Mouse (Mus musculus): ENCODE measurements around the gene Grik3. TPM values are rescaled to one million over a fixed set of nuclear protein-coding genes. Genes with fewer than 3 reads are reported as not detected.

The Grik3 gene
- 0.06 TPM for total RNA-seq (2023)

DNA sequence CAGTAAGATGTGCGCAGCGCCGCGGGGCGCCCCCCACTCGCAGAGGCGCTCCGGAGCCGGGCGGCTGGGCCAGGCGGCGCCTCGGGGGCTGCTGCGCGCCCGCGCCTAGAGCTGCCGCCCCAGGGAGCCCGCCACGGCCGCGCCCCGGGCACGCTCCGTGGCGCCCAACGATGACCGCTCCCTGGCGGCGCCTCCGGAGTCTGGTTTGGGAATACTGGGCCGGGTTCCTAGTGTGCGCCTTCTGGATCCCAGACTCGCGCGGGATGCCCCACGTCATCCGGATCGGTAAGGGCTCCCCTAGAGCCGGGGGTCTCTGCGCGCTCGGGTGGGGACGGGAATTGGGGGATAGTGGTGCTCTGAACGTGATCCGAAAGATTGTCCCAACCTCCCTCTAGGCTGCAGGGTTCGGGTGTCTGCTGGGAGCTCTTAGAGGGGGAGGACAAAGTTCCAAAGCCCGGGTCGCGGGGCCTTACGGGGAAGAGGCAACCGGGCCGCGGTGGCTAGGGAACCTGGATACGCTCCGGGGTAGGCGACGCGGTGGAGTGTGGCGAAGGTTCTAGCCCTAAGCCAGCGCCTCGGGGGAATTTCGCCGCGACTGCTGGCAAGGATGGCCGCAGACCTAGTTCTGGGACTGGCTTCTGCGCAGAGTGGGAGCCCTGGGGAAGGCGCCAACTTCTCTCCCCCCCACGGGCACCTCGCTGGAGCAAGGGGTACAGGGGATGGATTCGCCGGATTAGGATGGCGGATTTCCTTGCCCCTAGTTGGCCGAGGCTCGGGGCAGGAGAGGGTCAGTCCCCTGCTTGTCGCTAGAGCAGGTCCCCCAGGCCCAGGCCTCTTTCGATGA, at the start of gene Grik3:
TSS of gene Grik3 (plus strand) at position 40 of the 844 bp plus-strand sequence.

Data from CD4-positive naive resting alpha-beta T cell, adult 76 days (primary cell).